Mouse (Mus musculus) kidney, postnatal 25 days (tissue): ENCODE results near the gene Rnf207.

Source experiments
- DNase-seq, 2 experiments: peaks; one replicate each; pipeline ENCODE4 v3.0.0; 2021; ENCODE audit warnings: mixed read lengths in 2 of 2

Rnf207 gene

DNA sequence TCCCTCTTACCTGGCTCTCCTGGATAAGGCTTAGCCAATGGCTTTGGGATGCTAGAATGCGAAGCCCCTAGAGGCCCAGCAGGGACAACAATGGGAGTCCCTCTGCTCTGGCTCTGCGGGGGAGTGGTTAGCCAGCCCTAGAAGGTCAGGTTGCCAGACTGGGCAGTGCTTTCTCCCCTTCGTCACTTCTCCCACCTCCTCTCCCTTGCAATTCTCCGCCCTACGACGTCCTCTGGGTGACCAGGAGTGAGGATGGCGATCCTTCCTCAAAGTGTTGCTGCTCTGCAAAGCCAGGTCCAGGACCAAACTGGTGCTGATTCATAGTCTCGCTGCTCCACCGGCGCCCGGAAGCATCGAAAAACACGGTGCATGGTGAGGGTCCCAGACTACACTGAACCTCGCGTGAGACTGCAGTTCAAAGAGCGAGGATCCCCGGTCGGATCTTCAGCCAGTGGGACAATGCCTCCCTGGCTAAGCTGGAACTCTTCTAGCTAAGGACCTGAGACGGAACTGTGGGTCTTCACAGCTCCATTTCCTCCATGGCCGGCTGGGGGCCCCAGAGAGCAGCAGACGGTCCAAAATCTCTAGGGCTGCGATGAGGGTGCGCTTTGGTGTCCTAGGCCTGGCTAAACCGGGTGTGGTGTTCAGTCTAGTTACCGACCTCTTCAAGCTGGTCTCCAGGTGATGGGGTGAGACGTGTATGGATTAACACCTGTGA, at the start of gene Rnf207:
Rnf207 (minus strand) TSS at position 477 of the 718 bp plus-strand sequence.
- DNase-seq = peak; percentile 68 to 73

- no peak for DNase-seq
These were observed 46.4 kb upstream of the Rnf207 start for GRCm38 (mm10) chr4:152365228-152365627.

GRCm38 (mm10) chr4:152362180-152362579, 43.4 kb upstream of the Rnf207 start:
- no peak for DNase-seq

DNA sequence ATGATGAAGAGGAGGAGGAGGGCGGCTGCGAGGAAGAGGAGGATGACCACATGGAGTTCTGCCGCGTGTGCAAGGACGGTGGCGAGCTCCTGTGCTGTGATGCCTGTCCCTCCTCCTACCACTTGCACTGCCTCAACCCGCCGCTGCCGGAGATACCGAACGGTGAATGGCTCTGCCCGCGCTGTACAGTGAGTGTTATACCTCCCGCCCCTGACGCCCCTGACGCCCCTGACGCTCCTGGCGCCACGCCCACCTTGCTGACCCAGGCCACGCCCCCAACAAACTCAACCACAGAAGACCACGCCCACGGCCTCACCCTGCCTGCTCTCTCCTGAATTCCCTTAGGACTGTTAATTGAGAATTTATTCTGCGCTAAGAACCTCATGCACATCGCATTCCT, 42.1 kb upstream of the Rnf207 start:
- peak; percentile 30 to 51 for DNase-seq

DNA sequence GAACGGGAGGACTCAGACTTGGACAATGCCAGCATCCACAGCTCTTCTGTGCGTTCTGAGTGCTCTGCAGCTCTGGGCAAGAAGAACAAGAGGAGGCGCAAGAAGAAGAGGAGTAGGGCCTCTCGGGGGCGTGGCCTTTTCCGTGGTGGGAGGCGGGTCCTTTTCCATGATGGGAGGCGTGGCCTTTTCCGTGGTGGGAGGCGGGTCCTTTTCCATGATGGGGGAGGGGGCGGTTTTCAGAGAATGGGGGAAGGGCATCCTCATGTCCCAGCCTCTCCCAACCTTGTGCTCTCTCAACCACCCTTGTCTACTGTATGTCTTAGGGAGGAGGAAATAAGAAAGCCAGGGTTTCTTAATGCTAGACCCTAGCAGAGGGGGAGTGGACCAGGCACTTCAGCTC, 40.9 kb upstream of the Rnf207 start:
- no peak for DNase-seq

DNA sequence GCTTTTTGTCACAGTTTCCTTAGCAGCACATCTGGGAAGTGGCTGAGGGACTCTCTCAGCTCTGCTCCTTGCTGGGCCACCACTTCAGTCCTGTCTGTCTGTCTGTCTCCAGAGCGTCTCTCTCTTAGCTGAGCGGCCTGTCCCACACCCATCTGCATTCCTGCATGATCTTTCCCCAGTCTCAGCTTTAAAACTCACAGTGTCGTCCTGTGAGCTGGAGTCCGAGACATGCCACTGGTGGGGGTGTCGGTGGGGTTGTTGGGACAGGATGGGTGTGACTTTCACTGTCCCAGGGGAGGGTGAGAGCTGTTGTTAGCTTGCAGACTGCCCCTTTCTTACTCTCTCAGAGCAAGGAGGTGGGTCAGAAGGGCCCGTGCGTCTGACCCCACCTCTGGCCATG, 36.9 kb upstream of the Rnf207 start:
- DNase-seq = no peak

DNA sequence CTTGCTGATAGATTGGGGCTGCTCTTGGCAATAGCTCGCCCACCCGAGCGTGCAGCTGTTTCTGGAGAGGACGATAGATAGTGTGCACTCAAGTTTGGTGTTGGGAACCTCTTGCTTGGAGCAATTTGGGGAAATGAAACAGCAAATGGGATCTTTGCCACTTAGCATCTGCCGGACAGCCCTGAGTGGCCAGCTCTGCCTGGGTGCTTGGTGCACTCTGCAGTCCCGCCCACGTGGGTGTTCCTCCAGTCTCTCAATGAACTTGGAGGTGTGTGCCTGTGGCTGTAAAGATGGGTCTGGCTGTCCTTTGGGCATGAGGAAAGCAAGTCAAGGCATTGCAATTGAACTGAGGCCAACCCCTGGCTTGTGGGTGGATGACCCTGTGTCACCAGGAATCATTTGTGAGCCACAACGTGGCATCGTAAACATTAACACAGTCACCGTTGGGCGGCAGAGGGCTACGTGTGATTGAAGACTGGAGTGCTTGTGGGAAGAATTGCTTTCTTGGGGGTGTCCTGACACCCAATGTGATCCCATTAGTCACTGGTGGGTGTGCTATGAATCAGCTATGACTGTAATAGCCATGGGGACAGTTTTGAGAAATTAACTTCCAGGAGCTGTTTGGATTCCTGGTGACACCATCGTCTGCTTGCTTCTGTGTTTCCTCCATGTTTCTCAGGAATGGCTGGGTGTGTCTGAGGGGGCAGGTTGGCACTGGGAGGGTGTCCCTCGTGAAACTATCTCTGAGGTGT, 35.3 kb upstream of the Rnf207 start:
- no peak for DNase-seq

DNA sequence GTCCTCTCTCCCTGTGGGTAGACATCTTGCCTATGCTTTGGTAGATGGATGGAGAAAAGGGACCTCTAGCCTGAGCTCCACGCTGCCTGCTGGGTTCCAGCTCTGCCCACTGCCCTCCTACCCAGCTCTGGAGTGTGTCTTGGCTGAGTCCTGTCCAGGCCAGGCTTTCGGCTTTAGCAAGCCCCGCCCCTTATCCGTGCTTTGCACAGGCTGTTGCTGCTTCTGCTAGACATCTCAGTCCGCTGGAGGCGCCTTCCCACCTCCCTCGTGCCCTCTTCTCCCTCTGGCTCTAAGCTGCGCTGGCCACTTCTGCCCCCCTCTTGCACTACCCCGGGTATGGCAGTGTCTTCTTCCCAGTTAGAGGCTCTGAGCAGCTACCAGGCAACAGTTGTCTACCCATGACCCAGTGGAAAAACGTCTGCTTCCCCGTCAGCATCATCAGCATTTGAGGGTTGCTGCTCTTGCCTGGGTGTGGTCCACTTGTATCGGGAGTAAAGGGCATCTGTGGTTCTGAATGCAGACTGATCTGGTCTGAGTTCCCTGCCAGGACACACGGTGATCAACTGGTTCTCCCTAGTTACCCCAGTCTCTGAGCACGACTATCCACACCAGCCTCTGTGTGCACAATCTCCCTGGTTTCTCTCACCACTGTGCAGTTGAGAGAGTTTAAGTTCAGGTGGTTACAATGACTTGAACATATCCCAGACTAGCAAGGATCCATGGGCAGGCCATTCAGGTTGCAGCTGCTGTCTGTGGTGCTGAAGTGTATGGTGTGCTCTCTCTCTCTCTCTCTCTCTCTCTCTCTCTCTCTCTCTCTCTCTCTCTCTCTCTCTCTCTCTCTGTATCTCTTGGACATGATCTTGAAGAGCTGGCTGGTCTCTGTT, 32.9 kb upstream of the Rnf207 start:
- no peak for DNase-seq

DNA sequence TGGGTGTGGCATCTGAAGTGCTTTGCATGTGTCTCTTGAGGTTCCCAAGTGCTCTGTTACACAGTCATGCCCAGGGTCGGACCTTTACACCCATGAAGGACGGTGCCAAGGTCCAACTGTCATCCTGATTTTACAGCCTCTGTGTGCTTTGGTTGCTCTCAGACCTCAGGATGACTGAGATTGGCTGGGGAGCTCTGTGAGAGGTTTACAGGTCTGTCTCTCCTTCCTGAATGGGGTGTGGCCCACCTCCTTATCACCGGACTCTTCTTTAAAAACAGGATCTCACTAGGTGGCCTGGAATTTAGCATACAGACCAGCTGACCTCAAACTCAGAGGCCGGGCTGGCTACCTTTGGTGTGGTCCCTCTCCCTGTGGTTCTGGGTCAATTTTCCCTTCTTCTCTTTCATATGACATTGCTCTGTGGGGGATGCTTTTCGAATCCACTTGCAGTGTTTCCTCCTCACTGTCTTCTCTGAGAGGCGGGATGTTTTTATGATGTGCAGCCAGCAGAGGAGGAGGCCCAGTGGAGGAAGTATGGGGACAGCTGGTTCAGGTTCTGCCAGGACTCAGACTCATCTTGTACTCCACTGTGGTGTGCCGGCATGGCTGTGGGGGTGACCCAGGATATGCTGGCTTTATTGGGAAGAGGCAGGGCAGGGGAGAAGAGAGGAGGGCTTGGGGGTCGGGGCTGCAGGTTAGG, 32.1 kb upstream of the Rnf207 start:
- no peak for DNase-seq

DNA sequence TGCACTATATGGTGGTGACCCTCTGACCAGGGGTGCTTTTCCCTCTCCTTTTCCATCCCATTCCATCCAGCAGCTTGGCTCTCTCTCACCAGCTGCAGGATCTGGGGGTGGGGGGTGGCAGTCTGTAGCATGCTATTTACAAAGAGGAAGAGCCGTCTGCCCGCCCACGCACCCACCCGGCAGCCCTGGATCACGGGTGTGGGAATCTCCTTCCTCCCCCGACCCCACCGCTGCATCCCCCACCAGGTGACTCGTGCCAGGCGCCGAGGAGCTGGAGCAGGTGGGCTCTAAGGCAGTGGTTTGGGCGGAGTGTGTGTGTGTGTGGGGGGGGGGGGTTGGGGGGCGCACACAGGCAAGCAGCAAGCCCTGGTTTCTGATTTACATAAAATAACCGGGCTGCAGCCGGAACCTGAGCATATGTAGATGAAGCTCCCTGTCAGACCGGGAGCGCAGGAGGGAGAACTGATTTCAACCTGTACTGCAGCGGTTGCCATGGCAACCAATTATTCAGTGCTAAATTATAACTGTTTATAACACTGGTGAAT, 31.1 kb upstream of the Rnf207 start:
- DNase-seq = no peak

- peak in 1 of 2 experiments; percentile 68 for DNase-seq
These were observed 26.5 kb upstream of the Rnf207 start for GRCm38 (mm10) chr4:152345120-152345889.

DNA sequence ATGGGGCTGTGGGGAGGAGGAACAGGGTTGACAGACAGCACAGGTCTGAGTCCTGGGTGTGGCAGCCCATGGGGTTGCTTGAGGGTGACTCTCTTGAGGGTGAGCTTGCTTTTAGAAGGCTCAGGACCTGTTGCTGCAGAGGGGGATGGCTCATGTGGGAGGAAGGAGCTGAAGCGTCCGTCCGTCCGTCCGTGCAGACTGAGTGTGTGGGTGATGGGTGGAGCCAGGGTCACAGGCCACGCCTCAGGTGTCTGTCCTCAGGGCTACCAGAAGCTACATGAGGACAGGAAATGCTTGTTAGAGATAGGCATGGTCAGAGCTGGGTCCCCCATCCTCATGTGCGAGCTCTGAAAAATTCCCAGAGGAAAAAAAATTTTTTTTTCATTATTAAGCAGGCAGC, 25.9 kb upstream of the Rnf207 start:
- DNase-seq = no peak

GRCm38 (mm10) chr4:152343296-152343695, 24.5 kb upstream of the Rnf207 start:
- DNase-seq = peak in 1 of 2 experiments; percentile 12

DNA sequence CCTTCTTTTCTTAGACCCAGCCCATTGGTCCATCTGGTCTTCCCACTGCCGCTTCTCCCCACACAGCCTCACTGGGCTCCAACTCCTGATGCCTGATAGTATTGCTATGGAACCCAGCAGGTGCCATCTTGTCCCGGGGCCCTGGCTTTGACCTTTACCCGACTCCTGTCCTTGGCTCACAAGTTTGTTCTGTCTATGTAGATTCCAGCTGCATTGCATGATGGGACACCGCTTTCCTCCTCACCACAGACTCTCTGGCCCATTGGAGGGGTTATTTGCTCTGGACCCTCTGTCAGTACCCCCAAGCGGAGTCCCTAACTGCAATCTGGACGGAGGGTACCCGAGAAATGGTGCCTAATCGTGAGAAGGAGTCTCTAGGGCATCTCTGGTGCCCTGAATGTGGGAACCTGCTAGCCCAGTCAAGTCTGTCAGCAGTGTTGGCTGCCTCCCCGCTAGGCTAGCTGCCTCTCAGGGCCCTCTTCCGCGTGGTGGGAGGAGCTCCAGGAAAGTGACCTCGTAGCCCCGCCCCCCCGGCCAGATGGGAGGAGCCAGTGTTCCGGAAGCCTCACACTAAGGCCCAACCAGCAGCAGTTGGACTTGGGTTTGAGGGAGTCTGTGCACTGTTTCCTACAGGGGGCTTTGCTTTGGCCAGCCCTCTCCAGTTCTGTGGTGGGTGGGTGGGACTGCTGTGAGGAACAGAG, 21.9 kb upstream of the Rnf207 start:
- peak in 1 of 2 experiments; percentile 17 for DNase-seq

DNA sequence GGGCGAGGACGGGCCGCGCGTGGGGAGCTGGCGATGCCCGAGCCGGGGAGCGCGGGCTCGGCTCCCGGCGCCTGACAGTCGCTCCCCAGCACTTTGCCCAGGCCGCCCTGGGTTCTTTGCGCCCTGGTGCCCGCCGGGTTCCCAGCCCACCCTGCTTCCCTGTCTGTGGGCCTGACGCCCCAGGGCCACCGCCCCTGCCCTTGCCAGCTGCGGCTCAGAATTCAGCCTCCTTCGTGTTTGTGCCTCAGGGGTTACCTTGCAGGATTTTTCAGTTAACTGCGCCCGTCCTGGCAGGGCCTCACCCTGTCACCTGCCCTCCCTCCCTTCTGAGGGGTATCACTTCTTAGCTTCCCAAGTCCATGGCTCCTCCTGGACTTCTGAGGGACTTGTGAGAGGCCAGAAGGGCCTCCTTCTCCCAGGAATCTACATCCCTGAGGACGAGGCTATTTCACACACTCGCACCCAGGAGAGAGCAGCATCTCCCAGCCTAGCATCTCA, 20.5 kb upstream of the Rnf207 start:
- no peak for DNase-seq

DNA sequence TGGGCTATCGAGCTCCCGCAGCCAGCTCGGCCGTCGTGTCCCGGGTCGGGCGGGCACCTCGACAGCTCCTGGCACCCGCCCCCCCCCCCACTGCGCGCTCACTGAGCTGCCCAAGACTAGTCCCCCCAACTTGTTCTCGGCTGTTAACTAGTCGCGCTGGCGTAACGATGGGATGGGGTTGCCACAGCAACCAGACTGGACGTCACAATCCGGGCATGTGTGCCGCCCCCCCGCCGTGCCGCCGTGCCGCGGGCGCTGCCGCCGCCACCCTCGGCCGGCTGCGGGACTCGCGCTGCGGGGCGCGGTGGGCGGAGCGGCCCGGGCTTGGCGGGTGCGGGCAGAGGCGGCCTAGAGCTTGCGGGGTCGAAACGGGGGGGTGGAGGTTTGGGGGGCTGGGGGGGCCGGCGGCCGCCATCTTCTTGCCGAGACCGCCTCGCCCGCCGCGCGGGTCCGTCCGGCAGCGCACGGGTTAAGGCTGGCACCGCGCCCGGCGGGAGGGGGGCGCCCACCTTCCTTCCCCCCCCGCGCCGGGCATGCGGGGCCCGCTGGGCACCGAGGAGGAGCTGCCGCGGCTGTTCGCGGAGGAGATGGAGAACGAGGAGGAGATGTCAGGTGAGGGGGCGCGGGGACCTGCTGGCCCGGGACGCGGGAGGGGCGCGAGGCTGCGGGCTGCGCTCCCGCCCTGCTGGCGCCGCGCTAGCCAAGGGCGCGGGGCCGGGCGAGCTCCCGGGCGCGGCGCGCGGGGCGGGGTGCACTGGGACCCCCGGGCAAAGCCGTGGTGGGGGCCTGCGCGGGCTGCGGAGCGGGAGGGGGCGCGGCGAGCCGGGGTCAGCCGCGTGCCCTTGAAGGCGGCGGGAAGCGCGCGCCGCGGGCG, 19.9 kb upstream of the Rnf207 start, which contains the start of gene Chd5:
Chd5 (plus strand) TSS at position 233 of the 874 bp plus-strand sequence.
- peak in 1 of 2 experiments; percentile 43 for DNase-seq

GRCm38 (mm10) chr4:152337772-152338171, 19.0 kb upstream of the Rnf207 start:
- peak in 1 of 2 experiments; percentile 46 for DNase-seq

DNA sequence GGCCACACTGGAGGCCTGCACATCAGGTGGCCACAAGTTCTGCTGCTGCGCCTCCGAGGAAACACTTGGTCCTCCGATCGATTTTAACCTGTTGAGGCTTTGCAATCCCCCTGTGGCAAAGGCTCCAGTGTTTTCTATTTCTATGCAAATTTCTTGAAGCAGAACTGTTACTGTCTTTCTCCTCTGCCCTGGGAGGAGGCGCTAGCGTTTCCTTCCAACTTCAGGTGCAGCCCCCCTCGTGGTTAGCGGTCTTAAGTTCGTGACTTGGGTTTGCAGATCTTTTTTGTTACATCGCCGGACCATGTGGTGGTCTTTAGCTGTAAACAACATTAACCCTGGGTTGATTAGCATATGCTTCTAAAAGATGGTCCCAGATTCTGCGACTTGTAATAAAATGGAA, 14.8 kb upstream of the Rnf207 start:
- peak in 1 of 2 experiments; percentile 17 for DNase-seq

DNA sequence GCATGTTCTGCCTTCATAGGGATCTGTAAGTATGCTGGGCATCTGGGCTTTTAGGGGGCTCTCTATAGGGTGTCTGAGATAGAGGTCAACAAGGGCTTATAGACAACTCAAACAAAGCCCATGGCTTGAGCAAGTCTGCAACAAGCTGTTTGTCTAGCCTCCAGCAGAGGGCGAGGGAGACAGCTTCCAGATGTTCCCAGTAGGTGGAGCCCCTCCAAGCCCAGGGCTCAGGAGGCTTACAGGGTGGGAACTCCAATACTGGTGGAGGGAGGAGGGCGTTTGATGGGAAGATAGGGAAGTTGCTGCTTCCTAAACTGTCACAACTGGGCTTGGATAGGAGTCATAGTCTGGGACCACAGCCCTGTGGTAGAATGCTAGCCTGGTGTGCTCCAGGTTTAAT, 14.2 kb upstream of the Rnf207 start:
- DNase-seq = peak; percentile 70 to 73
